Mouse (Mus musculus) lung, postnatal 0 days (tissue): Measurements from ENCODE around the gene Sgpp2.

ENCODE experiments used
- CTCF ChIP-seq: IDR thresholded peaks from 2 replicates; pipeline ENCODE4 v1.5.1; 2016; ENCODE audit warnings: antibody characterized with exemption, mild to moderate bottlenecking
- EP300 ChIP-seq: IDR thresholded peaks from 2 replicates; pipeline ENCODE4 v1.6.1; 2016; ENCODE audit warnings: antibody characterized with exemption, mild to moderate bottlenecking, control low read depth

DNA sequence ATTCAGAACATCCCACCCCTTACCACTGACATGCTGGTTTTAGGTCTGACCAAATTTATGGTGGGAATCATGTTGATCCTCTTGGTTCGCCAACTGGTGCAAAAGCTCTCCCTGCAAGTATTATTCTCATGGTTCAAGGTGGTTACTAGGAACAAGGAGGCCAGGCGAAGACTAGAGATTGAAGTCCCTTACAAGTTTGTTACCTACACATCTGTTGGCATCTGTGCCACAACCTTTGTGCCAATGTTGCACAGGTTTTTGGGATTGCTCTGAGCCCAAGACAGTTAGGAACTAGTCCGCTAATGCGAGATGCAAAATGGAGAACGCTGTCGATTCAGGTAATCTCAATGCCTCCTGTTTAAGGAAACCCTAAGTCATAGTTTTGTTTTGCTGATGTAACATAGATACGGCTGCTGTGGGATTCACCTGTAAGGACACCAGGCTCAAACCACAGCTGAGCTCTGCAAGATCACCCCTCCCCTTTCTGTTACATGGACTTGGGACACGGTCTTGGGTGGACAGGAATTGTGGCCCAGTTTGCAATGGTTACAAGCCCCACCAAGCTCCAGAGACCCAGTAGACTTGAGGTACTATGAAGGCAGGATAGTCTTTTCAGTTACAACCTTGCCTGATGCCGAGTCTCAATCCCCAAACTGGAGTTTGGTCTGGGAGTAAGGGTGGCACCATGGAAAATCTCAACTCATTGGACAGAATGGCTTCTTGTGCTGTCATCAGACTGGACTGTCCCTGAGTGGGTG lies 107.2 kb downstream of the Sgpp2 start:
- TF ChIP-seq CTCF: no peak
- TF ChIP-seq EP300: no peak
